Mouse (Mus musculus): Measurements from ENCODE around the gene Grid1.

GRCm38 (mm10) chr14:34776719-34777385 lies 43.1 kb upstream of the Grid1 start:
- TF ChIP-seq CTCF (IDR thresholded peaks at IDR 0.05; ENCODE audit: borderline replicate concordance, insufficient read depth, low read length) = no peak
- no peak for TF ChIP-seq POLR2A (IDR thresholded peaks at IDR 0.05; ENCODE audit: low read depth, low read length)

Measured in embryonic fibroblast, embryonic 13.5 days (primary cell).